Mouse (Mus musculus): ENCODE data around the gene Spint5. TPM values are rescaled to one million over a fixed set of nuclear protein-coding genes. Genes with fewer than 3 reads are reported as not detected.

The Spint5 gene
- polyA plus RNA-seq, 1 experiment from 2014 or later: not detected

DNA sequence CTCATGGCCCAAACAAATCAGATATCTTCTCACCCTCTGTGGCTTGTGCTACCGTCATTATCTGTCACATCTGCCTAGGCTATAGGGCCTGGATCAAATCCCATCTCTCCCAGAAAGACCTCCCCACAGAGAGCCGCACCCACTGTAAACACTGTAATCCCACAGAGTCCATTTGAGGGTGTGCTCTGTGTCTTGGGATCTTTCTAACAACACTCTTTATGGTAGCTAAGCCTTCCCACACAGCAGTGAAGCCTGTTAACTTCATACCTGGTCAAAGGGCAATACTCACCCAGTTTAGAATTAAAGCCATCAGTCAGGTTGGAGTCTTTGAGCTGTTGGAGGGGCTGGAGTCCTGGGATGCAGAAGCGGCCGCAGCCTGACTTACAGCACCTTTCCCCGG is 16.6 kb downstream of the Spint5 start:
- ATAC-seq: peak; percentile 77
- Histone ChIP-seq H3K4me2 (replicated peaks; ENCODE audit: low read depth) (no peak overlapping the region), H3K27me3 (replicated peaks; ENCODE audit: control insufficient read depth, insufficient read depth, low read length) (no peaks in the 10 kb centered on the region), H3K4me1 (replicated peaks; ENCODE audit: control insufficient read depth, insufficient read depth, low read length) (peaks cover 4% of the 10 kb centered on the region), H3K36me3 (ENCODE audit: control insufficient read depth, insufficient read depth) (no peaks in the 10 kb centered on the region), H3K9me3 (ENCODE audit: control insufficient read depth) (no peaks in the 10 kb centered on the region), H3K9ac (ENCODE audit: low read depth, low read length) (no peak overlapping the region), H3K4me3 (ENCODE audit: low read depth, low read length) (no peak overlapping the region), H3K27ac (ENCODE audit: low read depth, low read length) (no peak overlapping the region; the same call in 1 of the 2 replicates)
- WGBS: 29% methylated on average over 5 of the region's 5 CpGs
- TF ChIP-seq CTCF (IDR thresholded peaks at IDR 0.05; ENCODE audit: low read depth): no peak

DNA sequence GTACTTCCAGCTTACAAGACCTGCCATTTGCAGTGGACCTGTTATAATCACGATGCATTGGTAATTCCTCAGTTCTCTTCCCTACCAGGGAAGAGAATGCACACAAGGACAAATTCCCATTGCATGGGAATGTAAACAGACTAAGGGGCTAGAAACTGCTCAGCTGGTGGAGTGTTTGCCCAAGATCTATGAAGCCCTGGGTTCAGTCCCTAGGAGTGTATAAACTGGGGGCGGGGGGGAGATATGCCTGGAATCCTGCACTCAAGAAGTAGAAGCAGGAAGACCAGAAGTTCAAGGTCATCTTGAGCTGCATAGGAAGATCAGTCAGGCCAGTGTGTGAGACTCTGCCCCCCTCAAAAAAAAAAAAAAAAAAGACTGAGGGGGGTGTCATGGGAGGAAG is 18.2 kb downstream of the Spint5 start:
- Histone ChIP-seq H3K27ac (ENCODE audit: low read depth, low read length) (no peak overlapping the region), H3K9me3 (ENCODE audit: control insufficient read depth) (no peaks in the 10 kb centered on the region), H3K4me2 (replicated peaks; ENCODE audit: low read depth) (no peak overlapping the region), H3K36me3 (ENCODE audit: control insufficient read depth, insufficient read depth) (no peaks in the 10 kb centered on the region), H3K9ac (ENCODE audit: low read depth, low read length) (no peak overlapping the region), H3K27me3 (replicated peaks; ENCODE audit: control insufficient read depth, insufficient read depth, low read length) (no peaks in the 10 kb centered on the region), H3K4me3 (ENCODE audit: low read depth, low read length) (no peak overlapping the region), H3K4me1 (replicated peaks; ENCODE audit: control insufficient read depth, insufficient read depth, low read length) (peaks cover 4% of the 10 kb centered on the region; the same call in 1 of the 2 replicates)
- no peak for ATAC-seq
- no peak for TF ChIP-seq CTCF (IDR thresholded peaks at IDR 0.05; ENCODE audit: low read depth)
- WGBS: 33% methylated on average over 2 of the region's 2 CpGs

DNA sequence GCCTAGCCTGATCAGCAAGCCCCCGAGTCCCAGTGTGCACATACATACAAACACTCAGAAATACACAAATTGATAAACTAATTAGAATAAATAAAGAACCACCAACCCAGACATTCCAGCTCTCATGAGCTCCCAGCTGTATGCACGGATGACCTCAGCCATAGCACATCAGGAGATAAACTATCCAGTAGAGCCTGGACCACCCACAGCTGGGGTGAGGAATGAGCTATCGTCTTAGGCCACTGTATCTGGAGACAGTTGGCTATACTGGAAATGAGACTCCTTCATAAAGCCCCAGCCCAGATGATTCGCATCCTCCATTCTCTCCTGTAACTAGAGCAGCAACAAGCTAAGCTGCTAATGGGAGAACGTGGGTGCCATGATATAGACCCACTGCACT is 19.7 kb downstream of the Spint5 start:
- Histone ChIP-seq H3K4me1 (replicated peaks; ENCODE audit: control insufficient read depth, insufficient read depth, low read length) (peaks cover 4% of the 10 kb centered on the region; the same call in 1 of the 2 replicates), H3K27me3 (replicated peaks; ENCODE audit: control insufficient read depth, insufficient read depth, low read length) (no peaks in the 10 kb centered on the region), H3K36me3 (ENCODE audit: control insufficient read depth, insufficient read depth) (no peaks in the 10 kb centered on the region), H3K27ac (ENCODE audit: low read depth, low read length) (no peak overlapping the region), H3K4me2 (replicated peaks; ENCODE audit: low read depth) (no peak overlapping the region), H3K9me3 (ENCODE audit: control insufficient read depth) (no peaks in the 10 kb centered on the region), H3K9ac (ENCODE audit: low read depth, low read length) (no peak overlapping the region), H3K4me3 (ENCODE audit: low read depth, low read length) (no peak overlapping the region)
- ATAC-seq: no peak
- TF ChIP-seq CTCF (IDR thresholded peaks at IDR 0.05; ENCODE audit: low read depth): no peak
- WGBS: 65% methylated on average over 5 of the region's 5 CpGs

DNA sequence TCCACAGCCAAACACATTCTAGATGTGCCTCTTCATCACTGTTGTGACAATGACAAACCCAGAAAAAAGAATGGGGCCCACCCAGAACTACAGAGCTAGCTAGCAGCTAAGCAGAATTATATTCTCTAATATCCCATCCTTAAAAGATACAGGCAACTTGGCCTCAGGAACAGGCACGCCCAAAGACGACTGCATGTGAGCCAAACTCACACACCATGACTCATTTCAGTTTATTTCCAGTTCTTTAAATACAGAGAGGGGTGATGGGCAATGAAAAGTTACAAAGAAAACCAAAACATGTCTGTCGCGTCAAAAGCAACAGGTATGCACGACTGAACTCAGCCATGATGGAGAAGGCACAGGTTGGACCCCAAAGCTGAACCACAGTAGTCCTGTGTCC is 20.3 kb downstream of the Spint5 start:
- Histone ChIP-seq H3K27me3 (replicated peaks; ENCODE audit: control insufficient read depth, insufficient read depth, low read length) (no peaks in the 10 kb centered on the region), H3K9me3 (ENCODE audit: control insufficient read depth) (no peaks in the 10 kb centered on the region), H3K9ac (ENCODE audit: low read depth, low read length) (no peak overlapping the region), H3K36me3 (ENCODE audit: control insufficient read depth, insufficient read depth) (no peaks in the 10 kb centered on the region), H3K4me2 (replicated peaks; ENCODE audit: low read depth) (no peak overlapping the region), H3K4me3 (ENCODE audit: low read depth, low read length) (no peak overlapping the region), H3K4me1 (replicated peaks; ENCODE audit: control insufficient read depth, insufficient read depth, low read length) (peaks cover 4% of the 10 kb centered on the region; the same call in 1 of the 2 replicates), H3K27ac (ENCODE audit: low read depth, low read length) (no peak overlapping the region)
- no peak for TF ChIP-seq CTCF (IDR thresholded peaks at IDR 0.05; ENCODE audit: low read depth)
- 83% methylated on average over 5 of the region's 5 CpGs for WGBS
- no peak for ATAC-seq

DNA sequence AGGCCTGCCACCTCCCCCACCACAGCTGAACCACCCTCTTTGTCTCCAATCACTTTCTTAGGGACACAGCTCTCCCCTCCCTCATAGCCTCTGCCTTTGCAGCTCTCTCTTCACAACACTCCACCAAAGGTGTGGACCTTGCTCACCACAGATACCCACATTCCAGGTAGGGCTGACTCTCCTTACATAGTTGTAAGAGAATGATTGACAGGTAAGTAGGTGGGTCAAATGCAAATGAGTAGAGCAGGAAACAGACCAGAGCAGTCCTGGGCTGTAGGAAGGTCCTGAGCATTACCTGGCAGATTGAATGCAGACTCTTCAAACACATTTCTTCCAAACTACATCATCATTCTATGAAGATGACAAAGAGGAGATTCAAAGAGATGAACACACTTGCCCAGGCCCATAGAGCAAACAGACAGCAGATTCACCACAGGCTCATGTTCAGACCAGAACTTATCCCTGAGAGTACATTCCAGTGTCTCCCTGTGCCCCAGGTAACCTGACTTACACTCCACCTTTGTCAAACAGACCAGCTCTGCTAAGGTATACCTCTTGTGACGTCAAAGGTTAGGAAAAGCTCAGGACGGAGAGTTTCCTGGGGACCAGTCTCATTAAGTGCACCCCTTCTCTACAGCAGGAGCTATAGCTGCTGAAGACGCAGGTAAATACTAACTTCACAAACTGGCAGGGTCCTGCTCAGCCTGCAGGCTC is 22.4 kb downstream of the Spint5 start:
- no peak overlapping the region for H3K9ac ChIP-seq (ENCODE audit: low read depth, low read length)
- no peak overlapping the region for H3K4me2 ChIP-seq (replicated peaks; ENCODE audit: low read depth)
- peak overlapping the region; percentile 65 for H3K27ac ChIP-seq (ENCODE audit: low read depth, low read length)
- WGBS: 40% methylated on average over 3 of the region's 3 CpGs
- TF ChIP-seq CTCF (IDR thresholded peaks at IDR 0.05; ENCODE audit: low read depth): no peak
- ATAC-seq: peak; percentile 93
- H3K4me1 ChIP-seq (replicated peaks; ENCODE audit: control insufficient read depth, insufficient read depth, low read length): peaks cover 4% of the 10 kb centered on the region; the same call in 1 of the 2 replicates
- no peaks in the 10 kb centered on the region for H3K27me3 ChIP-seq (replicated peaks; ENCODE audit: control insufficient read depth, insufficient read depth, low read length)
- no peak overlapping the region for H3K4me3 ChIP-seq (ENCODE audit: low read depth, low read length)
- H3K9me3 ChIP-seq (ENCODE audit: control insufficient read depth): no peaks in the 10 kb centered on the region
- no peaks in the 10 kb centered on the region for H3K36me3 ChIP-seq (ENCODE audit: control insufficient read depth, insufficient read depth)

DNA sequence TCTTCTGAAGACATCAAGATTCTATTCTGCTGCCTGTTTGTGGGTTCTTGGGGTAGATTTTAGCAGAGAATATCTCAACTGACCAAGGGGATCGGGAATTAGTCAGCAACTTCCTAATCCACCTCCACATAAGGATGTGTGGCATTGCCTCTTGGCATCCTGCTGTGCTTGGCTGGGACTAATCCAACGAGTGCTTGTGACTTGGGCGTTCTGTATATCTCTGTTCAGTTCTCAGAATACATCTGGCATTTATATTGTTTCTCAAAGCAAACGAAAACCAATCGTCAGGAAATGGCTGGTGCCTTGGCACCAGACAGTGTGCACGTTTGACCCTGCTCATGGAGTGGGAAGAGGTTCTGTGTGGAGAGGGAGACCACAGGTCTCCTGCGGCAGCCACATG is 24.8 kb downstream of the Spint5 start:
- ATAC-seq: no peak

More for the DNA sequence above, 24.8 kb downstream of the Spint5 start:
- Histone ChIP-seq H3K27me3 (replicated peaks; ENCODE audit: control insufficient read depth, insufficient read depth, low read length) (no peaks in the 10 kb centered on the region), H3K27ac (ENCODE audit: low read depth, low read length) (no peak overlapping the region), H3K4me1 (replicated peaks; ENCODE audit: control insufficient read depth, insufficient read depth, low read length) (no peaks in the 10 kb centered on the region; the same call in 1 of the 2 replicates), H3K4me2 (replicated peaks; ENCODE audit: low read depth) (no peak overlapping the region), H3K4me3 (ENCODE audit: low read depth, low read length) (no peak overlapping the region), H3K9me3 (ENCODE audit: control insufficient read depth) (no peaks in the 10 kb centered on the region), H3K9ac (ENCODE audit: low read depth, low read length) (no peak overlapping the region), H3K36me3 (ENCODE audit: control insufficient read depth, insufficient read depth) (no peaks in the 10 kb centered on the region)
- WGBS: 58% methylated on average over 7 of the region's 7 CpGs
- no peak for TF ChIP-seq CTCF (IDR thresholded peaks at IDR 0.05; ENCODE audit: low read depth)

All from intestine, postnatal 0 days (tissue).